Mouse (Mus musculus) heart, postnatal 0 days (tissue): ENCODE results near the gene Sestd1.

Experiments
- CTCF ChIP-seq: IDR thresholded peaks from 2 replicates; pipeline ENCODE4 v1.5.1; 2016; ENCODE audit warnings: antibody characterized with exemption, control low read depth, low read depth
- EP300 ChIP-seq: IDR thresholded peaks from 2 replicates; pipeline ENCODE4 v1.6.1; 2016; ENCODE audit warnings: antibody characterized with exemption, low read depth

DNA sequence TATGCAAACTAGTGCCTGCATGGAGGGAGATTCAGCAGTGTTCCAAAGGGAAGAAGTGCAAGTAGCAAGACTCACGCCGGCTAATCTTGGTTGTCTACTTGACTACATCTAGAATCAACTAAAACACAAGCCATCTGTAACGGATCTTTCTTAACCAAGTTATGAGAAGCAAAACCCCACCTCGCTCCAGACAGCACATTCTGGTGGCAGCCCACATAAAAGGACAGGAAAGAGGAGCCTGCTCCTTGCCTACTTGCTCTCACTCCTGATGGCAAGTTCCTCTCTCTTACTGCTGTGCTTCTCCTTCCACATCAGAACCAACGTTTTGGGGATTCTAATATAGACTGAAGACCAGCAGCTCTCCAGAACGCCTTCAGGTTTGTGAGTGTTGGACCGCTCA is 9.6 kb downstream of the Sestd1 start:
- TF ChIP-seq EP300 (no peak), CTCF (no peak)
